ENCODE assay signal across 10 mouse cellular contexts in genomic region chr16:10786782-10787547, GRCm38 (mm10). TPM values are rescaled to one million over a fixed set of nuclear protein-coding genes. Genes with fewer than 3 reads are reported as not detected.
DNase-seq lines count a peak whose midpoint lies in the region; ATAC-seq lines count a peak whose summit lies in the region.
"Had no signal": no experiment of that assay in that cellular context is flagged by ENCODE, and none has a peak within 500 bp of the region (broad histone marks: within the 10 kb centered on the region; RNA-seq: fewer than 3 reads in every experiment).

No protein-coding gene starts in this region.

- no peak overlapping the region for H3K4me3 ChIP-seq in lung, embryonic 15.5 days
- H3K4me3 ChIP-seq in heart, embryonic 13.5 days: 0 out of 2 replicates have a peak overlapping the region, but pooled peaks have one; percentile 85

- peaks cover 43% of the 10 kb centered on the region for H3K4me1 ChIP-seq in lung, embryonic 15.5 days
- peaks cover 42% of the 10 kb centered on the region for H3K4me1 ChIP-seq in heart, embryonic 13.5 days

- H3K4me2 ChIP-seq in lung, embryonic 15.5 days: peak overlapping the region; percentile 98; the same call in 1 of the 2 replicates
- peak overlapping the region; percentile 97 for H3K4me2 ChIP-seq in heart, embryonic 13.5 days

- H3K36me3 ChIP-seq in lung, embryonic 15.5 days: no peaks in the 10 kb centered on the region
- peaks cover 5% of the 10 kb centered on the region; the same call in 1 of the 2 replicates for H3K36me3 ChIP-seq in heart, embryonic 13.5 days

- peak overlapping the region; percentile 99 for H3K27ac ChIP-seq in lung, embryonic 15.5 days
- peak overlapping the region; percentile 96 for H3K27ac ChIP-seq in heart, embryonic 13.5 days (replicated peaks)

- no peaks in the 10 kb centered on the region for H3K9me3 ChIP-seq in lung, embryonic 15.5 days
- H3K9me3 ChIP-seq in heart, embryonic 13.5 days: no peaks in the 10 kb centered on the region

- no peak for ATAC-seq in lung, embryonic 15.5 days (ENCODE audit: borderline replicate concordance, extremely low read depth, low FRiP score, low TSS enrichment)
- no peak for ATAC-seq in heart, embryonic 13.5 days (ENCODE audit: extremely low read depth, insufficient number of reproducible peaks, low FRiP score, low TSS enrichment)
- no peak for ATAC-seq in monocyte, adult 5-6 weeks (replicated peaks; ENCODE audit: insufficient number of reproducible peaks, low FRiP score, low TSS enrichment, poor library complexity, severe bottlenecking)

- WGBS in lung, embryonic 15.5 days: 51% methylated on average over 4 of the region's 4 CpGs
- 43% methylated on average over 4 of the region's 4 CpGs for WGBS in heart, embryonic 13.5 days

- no peak overlapping the region for H3K9ac ChIP-seq in lung, embryonic 15.5 days
- no peak overlapping the region for H3K9ac ChIP-seq in heart, embryonic 13.5 days

- DNase-seq in cerebellum, adult 9-11 months: peak; percentile 22
- DNase-seq in cerebellum, adult 8-10 months: no peak
- DNase-seq in lung, postnatal 4 days: no peak
- peak; percentile 46 for DNase-seq in naive thymus-derived CD4-positive, alpha-beta T cell, adult 2 months (ENCODE audit: low read depth)
- no peak for DNase-seq in layer of hippocampus, postnatal 25 days (ENCODE audit: extremely low spot score in 1 of 2, low spot score in 1 of 2)

- no peaks in the 10 kb centered on the region for H3K27me3 ChIP-seq in lung, embryonic 15.5 days
- H3K27me3 ChIP-seq in heart, embryonic 13.5 days (replicated peaks): peaks cover 15% of the 10 kb centered on the region; the same call in 1 of the 2 replicates

RNA-seq across cellular contexts. Expression of gene Tnp2, which starts 1.5 kb away (rescaled TPM):
- polyA plus RNA-seq in lung, embryonic 15.5 days (2015; fragmentation: Nextera tagmentation; extraction: Ambion mirVana): not detected in 2 replicates
- not detected in 2 replicates for polyA plus RNA-seq in heart, embryonic 13.5 days (2015; fragmentation: Nextera tagmentation; extraction: Ambion mirVana)
- not detected for total RNA-seq in layer of hippocampus, postnatal 25 days (2021)
- total RNA-seq in monocyte, adult 5-6 weeks (2017): 6.7 TPM in 1 of 3 replicates, not detected in the others
- total RNA-seq: neutrophil, adult 5-6 weeks had no signal
- polyA plus RNA-seq: C2C12 had no signal

RNA-seq across cellular contexts. Expression of gene Socs1, which starts 1.6 kb away (rescaled TPM):
- 9.8 and 10.4 TPM in 2 replicates for polyA plus RNA-seq in lung, embryonic 15.5 days (2015; fragmentation: Nextera tagmentation; extraction: Ambion mirVana)
- polyA plus RNA-seq in heart, embryonic 13.5 days (2015; fragmentation: Nextera tagmentation; extraction: Ambion mirVana): 4.8 and 5.7 TPM in 2 replicates
- total RNA-seq in layer of hippocampus, postnatal 25 days (2021): under 1 TPM; 0.71 to 0.77 TPM
- total RNA-seq in monocyte, adult 5-6 weeks (2017): 1.4 to 6.3 TPM (median 1.5 TPM) in 3 replicates

RNA-seq across cellular contexts. Expression of gene Prm3, which starts 3.7 kb away (rescaled TPM):
- not detected in 2 replicates for polyA plus RNA-seq in lung, embryonic 15.5 days (2015; fragmentation: Nextera tagmentation; extraction: Ambion mirVana)
- polyA plus RNA-seq in heart, embryonic 13.5 days (2015; fragmentation: Nextera tagmentation; extraction: Ambion mirVana): not detected in 2 replicates
- total RNA-seq in layer of hippocampus, postnatal 25 days (2021): not detected
- total RNA-seq in monocyte, adult 5-6 weeks (2017): not detected in 3 replicates
- total RNA-seq: neutrophil, adult 5-6 weeks had no signal
- polyA plus RNA-seq: C2C12 had no signal

RNA-seq across cellular contexts. Expression of gene Prm2, which starts 9.0 kb away (rescaled TPM):
- not detected in 2 replicates for polyA plus RNA-seq in lung, embryonic 15.5 days (2015; fragmentation: Nextera tagmentation; extraction: Ambion mirVana)
- polyA plus RNA-seq in heart, embryonic 13.5 days (2015; fragmentation: Nextera tagmentation; extraction: Ambion mirVana): not detected in 2 replicates
- not detected for total RNA-seq in layer of hippocampus, postnatal 25 days (2021)
- 6.1 to 11.8 TPM in 2 of 3 replicates, not detected in the other for total RNA-seq in monocyte, adult 5-6 weeks (2017)
- total RNA-seq: neutrophil, adult 5-6 weeks had no signal
- polyA plus RNA-seq: C2C12 had no signal

RNA-seq across cellular contexts. Expression of gene Prm1, which starts 18.7 kb away (rescaled TPM):
- 0.36 TPM in 1 of 2 replicates, not detected in the other for polyA plus RNA-seq in lung, embryonic 15.5 days (2015; fragmentation: Nextera tagmentation; extraction: Ambion mirVana)
- 0.36 TPM in 1 of 2 replicates, not detected in the other for polyA plus RNA-seq in heart, embryonic 13.5 days (2015; fragmentation: Nextera tagmentation; extraction: Ambion mirVana)
- not detected for total RNA-seq in layer of hippocampus, postnatal 25 days (2021)
- total RNA-seq in monocyte, adult 5-6 weeks (2017): 1.5 to 7.7 TPM in 2 of 3 replicates, not detected in the other
- total RNA-seq: neutrophil, adult 5-6 weeks had no signal
- polyA plus RNA-seq: C2C12 had no signal

Comparison
In these comparisons a context has a peak if more than half of its experiments do, and no peak if none do; other contexts are left out.
1. DNase-seq: peak in cerebellum, adult 9-11 months (single experiment) and naive thymus-derived CD4-positive, alpha-beta T cell, adult 2 months (single experiment); none in cerebellum, adult 8-10 months (single experiment), lung, postnatal 4 days (0 of 2) and layer of hippocampus, postnatal 25 days (0 of 2).